Mouse (Mus musculus) lung, adult 2 months (tissue): ENCODE data around the gene Fam166a.

Source experiments
- CTCF ChIP-seq: fragments of 200-500 bp; IDR thresholded peaks from 2 replicates; pipeline ENCODE4 v1.5.1; 2011; ENCODE audit warnings: mild to moderate bottlenecking, low read length, control low read depth; ENCODE audit not compliant: insufficient read depth
- POLR2A ChIP-seq: fragments of 200-500 bp; IDR thresholded peaks from 2 replicates; pipeline ENCODE4 v1.6.1; 2011; ENCODE audit warnings: low read depth, mild to moderate bottlenecking, control low read depth, low read length, borderline replicate concordance; ENCODE audit errors: extremely low read depth

DNA sequence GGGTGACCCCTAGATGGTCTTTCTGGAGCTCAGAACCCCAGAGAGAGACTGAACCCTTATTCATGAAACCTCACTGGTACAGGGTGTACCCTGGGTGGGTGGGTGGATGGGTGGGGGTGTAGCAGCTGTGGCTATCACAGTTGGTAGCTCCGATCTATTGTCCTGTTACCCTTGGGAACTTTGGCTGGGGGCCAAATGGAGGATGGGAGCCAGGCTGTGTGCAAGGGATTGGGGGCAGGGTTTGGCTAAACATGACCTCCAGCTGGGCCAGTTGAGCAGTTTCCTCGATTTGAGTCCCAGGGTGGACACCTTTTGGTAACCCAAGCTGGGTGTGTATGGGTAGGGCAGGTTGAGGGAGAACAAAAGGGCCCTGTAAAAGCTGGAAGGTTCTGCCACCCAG, 48.2 kb downstream of the Fam166a start:
- TF ChIP-seq CTCF (no peak), POLR2A (no peak)
